Mouse (Mus musculus): ENCODE results near the gene Casq2. TPM values are rescaled to one million over a fixed set of nuclear protein-coding genes. Genes with fewer than 3 reads are reported as not detected.

Casq2 gene
- total and polyA plus RNA-seq, 2 experiments from 2014 or later: 1.1 to 5.3 TPM

DNA sequence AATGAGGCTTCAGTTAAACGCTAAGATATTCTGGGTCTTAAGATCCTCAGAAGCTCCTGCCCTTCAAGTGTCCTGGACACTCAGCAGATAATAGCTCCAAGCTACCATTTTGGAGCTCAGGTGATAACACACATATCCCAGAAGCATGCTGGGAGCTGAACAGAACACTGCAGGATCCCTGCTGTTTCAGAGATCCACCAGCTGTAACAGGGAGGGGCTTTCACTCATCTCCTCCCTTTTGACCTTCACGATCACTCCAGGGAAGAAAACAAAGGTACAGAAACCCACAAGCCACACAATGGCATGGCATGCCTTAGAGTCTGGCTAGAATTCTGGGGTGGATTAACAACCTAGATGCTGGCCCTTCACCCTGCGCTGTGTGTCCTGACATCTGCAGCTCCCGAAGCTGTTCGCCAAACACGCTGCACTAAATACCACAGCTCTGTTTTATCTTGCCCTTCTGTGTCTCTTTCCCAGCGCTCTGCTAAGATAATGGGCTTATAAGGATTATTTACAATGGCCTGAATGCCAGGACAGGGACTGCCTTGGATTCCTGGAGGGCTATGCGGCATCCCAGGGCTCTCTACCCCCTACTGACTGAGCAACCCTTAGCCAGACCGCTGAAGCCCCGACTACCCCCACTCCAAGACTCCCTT, 81.5 kb downstream of the Casq2 start:
- ATAC-seq: no peak
- Histone ChIP-seq H3K9me3 (ENCODE audit: low read length) (no peaks in the 10 kb centered on the region), H3K4me2 (ENCODE audit: low read depth) (no peak overlapping the region), H3K4me1 (ENCODE audit: insufficient read depth) (peaks cover 19% of the 10 kb centered on the region), H3K9ac (no peak overlapping the region), H3K27me3 (ENCODE audit: insufficient read depth, low read length) (no peaks in the 10 kb centered on the region), H3K27ac (ENCODE audit: low read depth, low read length) (no peak overlapping the region), H3K36me3 (ENCODE audit: insufficient read depth) (no peaks in the 10 kb centered on the region), H3K4me3 (ENCODE audit: low read depth, low read length) (no peak overlapping the region)
- TF ChIP-seq CTCF (IDR thresholded peaks at IDR 0.05; ENCODE audit: low read depth): no peak
- DNase-seq: no peak
- 16% methylated on average over 10 of the region's 10 CpGs for WGBS

- DNase-seq: peak; percentile 95
- 14% methylated on average over 13 of the region's 13 CpGs for WGBS
- H3K9me3 ChIP-seq (ENCODE audit: low read length): no peaks in the 10 kb centered on the region
- peak; percentile 96 for ATAC-seq
- H3K9ac ChIP-seq: no peak overlapping the region
- peaks cover 19% of the 10 kb centered on the region for H3K4me1 ChIP-seq (ENCODE audit: insufficient read depth)
- no peaks in the 10 kb centered on the region for H3K27me3 ChIP-seq (ENCODE audit: insufficient read depth, low read length)
- peak overlapping the region; percentile 45; the same call in 1 of the 2 replicates for H3K27ac ChIP-seq (ENCODE audit: low read depth, low read length)
- H3K4me2 ChIP-seq (ENCODE audit: low read depth): no peak overlapping the region
- no peak for TF ChIP-seq CTCF (IDR thresholded peaks at IDR 0.05; ENCODE audit: low read depth)
- H3K4me3 ChIP-seq (ENCODE audit: low read depth, low read length): no peak overlapping the region
- no peaks in the 10 kb centered on the region for H3K36me3 ChIP-seq (ENCODE audit: insufficient read depth)
Observed at GRCm38 (mm10) chr3:102169197-102169905, 83.1 kb downstream of the Casq2 start.

- H3K4me3 ChIP-seq (ENCODE audit: low read depth, low read length): no peak overlapping the region
- no peak overlapping the region for H3K9ac ChIP-seq
- H3K27ac ChIP-seq (ENCODE audit: low read depth, low read length): no peak overlapping the region
- no peaks in the 10 kb centered on the region for H3K27me3 ChIP-seq (ENCODE audit: insufficient read depth, low read length)
- no peak overlapping the region for H3K4me2 ChIP-seq (ENCODE audit: low read depth)
- H3K9me3 ChIP-seq (ENCODE audit: low read length): no peaks in the 10 kb centered on the region
- DNase-seq: no peak
- WGBS: 68% methylated on average over 8 of the region's 8 CpGs
- no peak for TF ChIP-seq CTCF (IDR thresholded peaks at IDR 0.05; ENCODE audit: low read depth)
- H3K4me1 ChIP-seq (ENCODE audit: insufficient read depth): peaks cover 7% of the 10 kb centered on the region
- ATAC-seq: no peak
- no peaks in the 10 kb centered on the region for H3K36me3 ChIP-seq (ENCODE audit: insufficient read depth)
Observed at GRCm38 (mm10) chr3:102174118-102174865, 88.1 kb downstream of the Casq2 start.

- 85% methylated on average over 18 of the region's 18 CpGs for WGBS
- H3K27me3 ChIP-seq (ENCODE audit: insufficient read depth, low read length): no peaks in the 10 kb centered on the region
- no peak overlapping the region for H3K9ac ChIP-seq
Observed at GRCm38 (mm10) chr3:102175701-102176100, 89.5 kb downstream of the Casq2 start.

DNA sequence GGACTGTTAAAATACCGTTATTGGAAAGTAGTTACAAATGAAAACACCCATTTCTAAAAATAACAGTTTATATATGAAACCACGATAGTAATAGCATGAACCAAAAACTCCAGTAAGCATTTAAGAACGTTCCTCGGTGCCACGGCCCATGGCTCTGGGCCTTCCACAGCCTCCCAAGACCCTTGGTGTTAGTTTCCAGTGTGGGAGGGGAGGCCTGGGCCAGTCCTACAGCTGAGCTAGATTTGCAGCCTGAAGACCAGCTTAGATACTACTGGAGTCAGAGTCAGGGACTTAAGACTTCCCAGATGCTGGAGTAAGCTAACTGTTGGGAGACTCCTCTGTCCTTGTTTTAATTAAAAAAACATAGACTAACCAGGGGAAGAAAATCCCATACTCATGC, 89.9 kb downstream of the Casq2 start:
- 85% methylated on average over 5 of the region's 5 CpGs for WGBS
- Histone ChIP-seq H3K4me2 (ENCODE audit: low read depth) (no peak overlapping the region), H3K4me3 (ENCODE audit: low read depth, low read length) (no peak overlapping the region), H3K27ac (ENCODE audit: low read depth, low read length) (no peak overlapping the region), H3K36me3 (ENCODE audit: insufficient read depth) (no peaks in the 10 kb centered on the region), H3K27me3 (ENCODE audit: insufficient read depth, low read length) (no peaks in the 10 kb centered on the region), H3K4me1 (ENCODE audit: insufficient read depth) (no peaks in the 10 kb centered on the region), H3K9me3 (ENCODE audit: low read length) (no peaks in the 10 kb centered on the region), H3K9ac (no peak overlapping the region)
- ATAC-seq (no peak), DNase-seq (no peak)
- no peak for TF ChIP-seq CTCF (IDR thresholded peaks at IDR 0.05; ENCODE audit: low read depth)

More at GRCm38 (mm10) chr3:102175701-102176100, 89.5 kb downstream of the Casq2 start:
- no peaks in the 10 kb centered on the region for H3K9me3 ChIP-seq (ENCODE audit: low read length)
- H3K4me3 ChIP-seq (ENCODE audit: low read depth, low read length): no peak overlapping the region
- no peak for TF ChIP-seq CTCF (IDR thresholded peaks at IDR 0.05; ENCODE audit: low read depth)
- no peak overlapping the region for H3K27ac ChIP-seq (ENCODE audit: low read depth, low read length)
- DNase-seq: no peak
- no peaks in the 10 kb centered on the region for H3K4me1 ChIP-seq (ENCODE audit: insufficient read depth)
- no peak overlapping the region for H3K4me2 ChIP-seq (ENCODE audit: low read depth)
- H3K36me3 ChIP-seq (ENCODE audit: insufficient read depth): no peaks in the 10 kb centered on the region
- no peak for ATAC-seq

DNA sequence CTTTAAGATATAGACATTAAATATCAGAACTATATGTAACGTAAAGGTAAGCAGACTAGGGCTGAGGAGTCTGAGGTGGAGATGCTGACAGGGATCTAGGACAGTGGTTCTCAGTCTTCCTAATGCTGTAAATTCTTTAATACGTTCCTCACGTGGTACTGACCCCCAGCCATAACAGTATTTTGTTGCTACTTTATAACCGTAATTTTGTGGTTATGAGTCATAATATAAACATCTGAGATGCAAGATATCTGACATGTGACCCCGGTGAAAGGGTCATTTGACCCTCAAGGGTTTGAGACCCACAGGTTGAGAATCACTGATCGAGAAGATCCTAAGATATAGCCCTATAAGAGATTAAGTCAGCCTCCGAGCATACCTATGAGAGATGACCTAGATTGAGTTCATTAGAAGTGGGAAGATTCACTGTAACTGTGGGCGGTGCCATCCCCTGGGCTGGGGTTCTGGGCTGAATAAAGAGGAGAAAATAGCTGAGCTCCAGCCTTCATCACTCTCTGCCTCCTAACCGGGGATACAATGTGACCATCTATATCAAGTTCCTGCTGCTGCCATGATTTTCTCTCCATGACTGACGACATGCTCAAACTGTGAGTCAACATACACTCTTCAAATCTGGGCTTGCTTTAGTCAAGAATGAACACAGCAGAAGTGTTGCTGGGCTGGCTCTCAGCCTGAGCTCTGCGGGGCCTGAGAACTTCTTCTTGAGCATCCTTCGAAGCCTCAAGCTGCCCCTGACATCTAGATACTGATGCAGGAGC, 91.8 kb downstream of the Casq2 start:
- no peaks in the 10 kb centered on the region for H3K9me3 ChIP-seq (ENCODE audit: low read length)
- H3K27ac ChIP-seq (ENCODE audit: low read depth, low read length): no peak overlapping the region
- no peak for TF ChIP-seq CTCF (IDR thresholded peaks at IDR 0.05; ENCODE audit: low read depth)
- H3K4me2 ChIP-seq (ENCODE audit: low read depth): no peak overlapping the region
- ATAC-seq (no peak), DNase-seq (no peak)
- H3K36me3 ChIP-seq (ENCODE audit: insufficient read depth): no peaks in the 10 kb centered on the region
- WGBS: 95% methylated on average over 12 of the region's 12 CpGs
- H3K4me1 ChIP-seq (ENCODE audit: insufficient read depth): no peaks in the 10 kb centered on the region
- H3K4me3 ChIP-seq (ENCODE audit: low read depth, low read length): no peak overlapping the region
- no peaks in the 10 kb centered on the region for H3K27me3 ChIP-seq (ENCODE audit: insufficient read depth, low read length)
- H3K9ac ChIP-seq: no peak overlapping the region

Data from forebrain, postnatal 0 days (tissue).